Mouse (Mus musculus): ENCODE measurements around the gene Iqcg.
"Not testable (repeated sequence)": the region's sequence is repeated elsewhere in the genome, so short reads cannot be mapped to it uniquely, and the experiment has no call there.

Iqcg gene

DNA sequence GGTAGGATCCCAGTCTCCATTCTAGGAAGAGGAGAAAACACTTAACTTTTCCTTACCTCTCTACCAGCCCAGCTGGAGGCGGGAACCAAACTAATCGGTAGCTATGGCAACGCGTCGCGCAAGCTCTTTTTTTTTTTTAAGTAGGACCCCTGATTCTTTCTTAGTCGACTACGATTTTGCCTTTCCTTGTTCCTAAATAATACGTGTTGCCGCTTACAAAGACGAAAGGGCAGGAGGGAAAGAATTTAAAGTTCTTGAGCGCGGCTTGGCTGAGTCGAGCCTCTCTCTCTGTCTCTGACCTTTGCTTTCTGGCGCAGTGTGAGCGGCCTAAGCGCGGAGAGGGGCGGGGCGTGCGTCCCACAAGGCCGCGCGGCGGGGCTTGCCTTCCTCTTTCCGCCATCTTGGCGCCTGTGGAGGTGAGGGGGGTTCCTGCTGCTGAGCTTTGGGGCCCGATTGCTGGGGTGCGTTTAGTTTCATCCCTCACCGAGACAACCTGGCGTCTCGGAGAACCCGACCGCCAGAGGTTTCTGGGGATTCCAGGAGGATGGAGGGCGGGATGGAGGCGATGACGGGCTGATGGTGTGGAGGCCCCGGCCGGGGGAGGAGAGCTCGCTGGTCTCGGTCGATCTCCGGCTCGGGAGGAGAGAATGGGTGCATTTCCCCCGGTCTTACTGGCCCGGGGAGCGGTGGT, at the start of gene Iqcg, which contains the start of gene Rpl35a:
TSS of gene Iqcg (minus strand) at position 124 of the 691 bp plus-strand sequence.
TSS of gene Rpl35a (plus strand) at position 359 of the 691 bp plus-strand sequence.
- DNase-seq = peak; percentile 95

DNA sequence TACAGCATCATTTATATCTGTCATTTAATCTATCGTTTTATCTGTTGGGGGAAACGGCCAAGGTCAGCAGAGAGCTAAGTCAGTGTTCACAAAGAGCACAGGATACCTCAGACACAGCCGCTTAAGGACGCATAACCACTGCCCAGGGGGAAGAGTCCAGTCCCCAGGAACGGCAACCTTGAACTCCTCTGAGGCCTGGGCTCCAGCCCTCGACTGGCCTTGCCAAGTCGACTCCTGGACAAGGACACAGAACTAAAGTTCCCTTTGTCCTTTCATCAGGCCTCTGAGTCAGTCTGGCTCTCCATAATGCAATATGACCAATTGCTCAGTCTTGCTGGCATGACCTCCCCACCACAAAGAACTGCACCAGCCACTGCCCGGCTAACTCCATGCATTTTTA, 29.6 kb upstream of the Iqcg start:
- DNase-seq = no peak

DNA sequence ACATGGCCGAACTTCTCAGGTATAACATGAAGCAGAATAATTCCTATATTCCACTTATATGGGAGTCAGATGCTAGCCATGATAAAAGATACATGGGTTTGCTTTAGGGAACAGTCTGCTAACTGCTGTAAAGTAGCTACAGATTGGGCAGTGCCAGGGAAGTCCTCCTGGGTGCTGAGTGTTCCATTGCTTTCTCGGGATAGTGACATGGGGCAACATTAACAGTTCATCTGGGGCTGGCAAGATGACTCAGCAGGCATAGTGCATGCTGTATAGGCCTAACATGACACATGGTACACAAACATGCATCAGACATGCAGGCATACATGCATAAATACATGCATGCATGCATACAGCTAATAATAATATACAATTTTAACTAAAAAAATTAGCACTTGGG, 28.0 kb upstream of the Iqcg start:
- no peak for DNase-seq

DNA sequence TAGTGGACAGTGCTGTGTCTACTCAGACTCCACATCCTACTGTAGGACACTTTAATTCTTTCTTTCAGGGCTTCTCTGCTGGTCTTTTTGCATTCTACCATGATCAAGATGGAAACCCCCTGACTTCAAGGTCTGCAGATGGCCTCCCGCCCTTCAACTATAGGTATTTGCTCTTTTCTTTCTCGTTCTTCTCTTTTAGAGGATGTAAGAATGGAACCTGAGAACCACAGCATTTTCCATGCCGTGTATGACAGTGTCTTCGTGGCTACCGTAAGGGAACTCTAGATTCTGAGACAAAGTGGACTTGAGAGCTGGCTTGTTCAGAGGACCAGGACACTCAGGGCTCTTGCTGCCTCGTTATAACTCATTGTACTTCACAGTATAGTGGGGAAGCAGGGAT, 26.9 kb upstream of the Iqcg start:
- no peak for DNase-seq

DNA sequence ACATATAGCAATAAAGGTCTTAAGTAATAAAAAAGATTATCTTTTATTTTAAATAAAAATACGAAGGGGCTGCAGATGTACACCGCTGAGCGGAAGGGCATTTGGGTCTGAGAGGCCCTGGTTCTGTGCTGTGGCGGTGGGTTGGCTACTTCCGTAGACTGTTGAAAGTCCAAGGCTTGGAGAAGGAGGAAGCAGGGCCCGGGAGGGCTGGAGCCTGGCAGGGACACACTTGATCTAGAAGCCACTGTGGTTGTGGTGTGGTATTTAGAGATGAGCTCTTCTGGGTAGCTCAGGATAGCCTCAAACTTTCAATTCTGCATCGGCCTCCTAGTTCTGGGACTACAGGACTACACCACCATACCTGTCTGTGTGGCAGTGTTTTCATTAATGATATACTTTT, 24.0 kb upstream of the Iqcg start:
- no peak for DNase-seq

DNA sequence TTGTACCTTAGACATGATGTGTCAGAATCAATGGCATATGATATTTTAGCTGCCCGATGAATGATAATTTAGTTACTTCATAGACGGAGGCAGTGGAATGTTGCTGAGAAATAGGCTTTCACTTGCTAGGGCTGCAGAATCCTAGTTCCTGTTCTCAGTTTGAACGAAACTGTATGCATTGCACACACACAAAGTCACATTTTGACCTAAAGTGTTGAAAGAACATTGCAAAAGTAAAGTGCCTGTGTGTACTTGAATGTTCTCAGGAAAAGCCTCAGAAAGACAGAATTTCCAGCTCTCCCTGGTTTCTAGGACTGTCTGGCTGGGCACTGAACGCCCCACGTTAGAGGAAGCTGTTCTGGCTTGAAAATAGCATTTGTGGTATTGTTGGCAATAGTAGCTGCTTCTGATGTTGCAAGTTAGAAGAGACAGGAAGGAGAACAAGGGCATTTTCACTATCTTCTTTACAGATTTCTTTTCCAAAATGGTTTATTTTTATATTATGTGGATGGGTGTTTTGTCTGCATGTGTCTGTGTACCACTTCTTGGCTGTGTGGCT, 21.1 kb upstream of the Iqcg start:
- DNase-seq = no peak

DNA sequence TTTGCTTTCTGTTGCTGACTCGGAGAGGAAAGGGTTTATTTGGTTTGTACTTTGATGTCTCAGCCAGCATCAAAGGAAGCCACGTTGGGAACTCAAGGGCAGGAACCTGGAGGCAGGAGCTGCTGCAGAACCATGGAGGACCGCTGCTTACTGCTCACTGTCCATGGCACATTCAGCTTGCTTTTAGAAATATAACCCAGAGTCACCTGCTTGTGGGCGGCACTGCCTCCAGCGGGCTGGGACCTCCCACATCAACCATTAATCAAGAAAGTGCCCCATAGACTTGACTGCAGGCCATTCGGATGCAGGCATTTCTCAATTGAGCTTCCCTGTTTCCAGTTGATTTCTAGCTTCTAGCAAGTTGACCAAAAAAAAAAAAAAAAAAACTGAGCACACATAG, 20.1 kb upstream of the Iqcg start:
- no peak for DNase-seq

DNA sequence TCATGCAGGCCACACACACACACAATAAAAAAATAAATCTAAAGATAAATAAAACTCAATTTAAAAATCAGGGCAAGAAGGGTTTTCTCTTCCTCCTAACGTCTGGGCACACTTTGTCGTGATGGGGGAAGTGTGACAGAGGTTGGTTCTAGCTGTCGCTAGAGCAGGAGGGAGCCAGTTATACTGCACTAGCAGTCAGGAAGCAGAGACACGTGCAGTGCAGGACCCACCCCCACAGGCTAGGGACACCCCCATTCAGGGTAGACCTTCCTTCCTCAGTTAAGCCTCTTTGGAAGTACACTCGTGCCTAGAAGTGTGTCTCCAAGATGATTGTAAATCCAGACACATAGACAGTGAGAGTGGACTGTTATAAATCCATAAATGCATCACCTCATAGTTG, 18.9 kb upstream of the Iqcg start:
- no peak for DNase-seq

DNA sequence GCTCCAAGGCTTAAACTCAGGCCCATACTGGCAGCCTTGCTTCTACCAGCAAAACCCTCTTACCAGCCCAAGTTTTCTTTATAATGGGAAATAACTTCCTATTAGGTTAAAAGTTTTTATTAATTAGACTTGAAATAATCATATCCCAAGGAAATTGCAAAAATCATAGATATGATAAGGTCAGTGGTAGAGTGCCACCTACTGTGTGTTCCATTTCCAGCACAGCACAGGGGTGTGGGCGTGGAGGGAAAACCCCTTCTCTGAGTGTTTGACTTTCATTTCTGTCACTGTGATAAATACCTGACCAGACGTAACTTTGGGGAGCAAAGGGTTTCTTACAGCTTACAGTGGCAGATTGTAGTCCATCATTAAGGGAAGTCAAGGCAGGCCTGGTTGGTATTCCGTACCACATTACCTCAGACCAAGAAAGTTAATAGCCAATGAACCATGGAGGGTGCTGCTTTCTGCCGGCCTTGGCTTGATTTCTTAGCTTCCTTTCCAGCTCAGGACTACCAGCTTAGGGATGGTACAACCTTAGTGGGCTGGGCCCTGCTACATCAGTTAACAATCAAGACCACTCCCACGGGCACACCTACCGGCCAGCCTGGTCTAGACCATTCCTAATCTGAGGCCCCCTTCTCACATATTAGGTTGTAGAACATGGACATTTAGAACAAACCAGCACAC, 17.0 kb upstream of the Iqcg start:
- no peak for DNase-seq

DNA sequence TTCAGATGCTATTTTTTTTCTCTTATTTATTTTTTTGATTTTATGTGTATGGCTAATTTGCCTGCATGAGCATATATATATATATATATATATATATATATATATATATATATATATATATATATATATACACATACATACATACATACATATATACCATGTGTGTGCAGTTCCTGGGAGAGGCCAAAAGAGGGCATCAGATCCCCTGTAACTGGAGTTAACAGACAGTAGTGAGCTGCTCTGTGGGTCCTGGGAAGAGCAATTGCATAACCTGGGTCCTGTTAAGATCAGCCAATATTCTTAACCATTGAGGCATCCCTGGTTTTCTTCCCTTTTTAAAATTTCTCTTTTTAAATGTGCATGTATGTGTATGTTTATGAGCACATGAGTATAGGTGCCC, 14.9 kb upstream of the Iqcg start:
- no peak for DNase-seq

DNA sequence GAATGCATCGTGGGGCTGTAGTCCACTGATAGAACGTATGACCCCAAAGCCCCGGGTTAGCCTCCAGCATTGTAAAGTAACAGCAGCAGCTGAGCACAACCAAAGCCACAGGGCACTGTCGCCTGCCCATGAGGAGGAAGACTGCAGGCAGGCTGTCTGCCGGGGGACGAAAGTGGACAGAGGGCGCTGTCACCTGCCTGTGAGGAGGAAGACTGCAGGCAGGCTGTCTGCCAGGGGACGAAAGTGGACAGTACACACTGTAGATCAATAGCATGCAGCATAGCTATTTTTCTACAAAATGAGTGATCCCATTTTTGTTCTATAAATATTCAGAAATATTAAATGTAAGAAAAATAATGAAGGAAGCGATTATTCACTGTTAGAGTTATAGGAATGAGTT, 8.6 kb upstream of the Iqcg start:
- DNase-seq = peak in 1 of 2 experiments; percentile 12

DNA sequence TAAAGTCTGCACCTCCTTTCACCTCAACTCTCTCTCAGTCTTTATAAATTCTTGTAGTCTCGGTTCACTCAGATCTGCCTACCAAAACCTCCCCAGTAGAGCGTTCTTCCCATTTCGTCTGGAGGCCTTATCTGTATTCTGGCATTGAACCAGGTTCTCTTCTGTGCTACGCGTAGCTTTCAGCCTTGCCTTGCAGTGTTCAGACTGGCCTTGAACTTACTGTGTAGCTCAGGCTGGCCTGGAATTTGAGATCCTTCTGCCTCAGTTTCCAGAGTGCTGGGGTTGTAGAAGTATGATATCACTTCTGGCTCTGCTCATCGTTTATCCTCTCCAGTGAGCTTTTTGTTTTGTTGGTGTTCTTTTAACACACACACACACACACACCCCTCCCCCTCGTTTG, 7.2 kb upstream of the Iqcg start:
- peak in 1 of 2 experiments; percentile 19 for DNase-seq

DNA sequence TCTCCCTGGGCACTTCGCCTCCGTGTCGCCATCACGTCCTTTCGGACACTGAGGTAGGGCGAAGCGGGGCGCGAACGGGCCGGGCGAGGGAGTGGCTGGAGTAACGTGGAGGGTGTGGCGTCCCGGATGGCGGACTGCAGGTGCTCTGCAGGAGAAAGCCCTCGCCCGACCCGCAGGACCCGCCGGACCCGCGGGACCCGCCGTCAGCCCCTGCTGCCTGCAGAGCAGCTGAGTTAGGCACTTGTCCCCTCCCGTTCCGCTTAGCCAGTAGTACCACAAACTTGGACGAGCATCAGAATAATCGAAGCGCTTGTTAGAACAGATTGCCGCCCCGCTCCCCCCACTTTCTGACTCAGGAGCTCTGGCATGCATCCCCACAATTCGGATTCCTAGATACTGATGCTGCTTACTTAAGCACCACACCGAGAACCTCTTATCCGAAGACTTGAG, 6.7 kb upstream of the Iqcg start:
- no peak for DNase-seq

DNA sequence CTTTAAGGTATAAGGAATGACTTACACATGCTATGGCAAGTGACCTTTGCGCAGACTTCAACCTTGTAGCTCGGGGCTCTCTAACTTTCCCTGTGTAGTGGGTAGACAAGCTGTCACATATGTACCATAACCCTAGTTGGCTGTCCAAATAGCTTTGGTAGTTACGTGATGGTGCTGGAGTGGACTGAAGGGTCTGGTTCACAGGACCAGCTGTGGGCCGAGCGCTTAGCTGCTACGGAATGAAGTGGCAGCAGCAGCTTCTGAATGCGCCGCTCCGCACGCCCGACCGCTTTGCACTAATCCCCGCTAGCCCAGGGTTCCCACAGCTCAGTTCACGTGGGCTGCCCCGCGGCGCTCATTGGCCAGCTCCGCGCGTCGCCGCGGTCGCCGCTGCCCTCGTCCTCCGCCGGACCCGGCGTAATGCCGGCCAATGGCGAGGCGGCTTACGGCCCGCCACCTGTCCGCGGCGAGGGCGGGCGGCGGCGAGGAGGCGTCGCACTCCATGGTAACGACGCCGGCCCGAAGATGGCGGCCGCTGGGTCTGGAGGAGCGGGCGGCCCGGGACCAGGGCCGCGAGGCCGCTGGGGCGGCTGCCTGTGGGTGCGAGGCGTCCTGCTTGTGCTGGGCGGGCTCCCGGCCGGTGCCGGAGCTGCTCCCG, 6.1 kb upstream of the Iqcg start, which contains the start of gene Lmln:
TSS of gene Lmln (plus strand) at position 498 of the 658 bp plus-strand sequence.
- DNase-seq = peak; percentile 95 to 97

DNA sequence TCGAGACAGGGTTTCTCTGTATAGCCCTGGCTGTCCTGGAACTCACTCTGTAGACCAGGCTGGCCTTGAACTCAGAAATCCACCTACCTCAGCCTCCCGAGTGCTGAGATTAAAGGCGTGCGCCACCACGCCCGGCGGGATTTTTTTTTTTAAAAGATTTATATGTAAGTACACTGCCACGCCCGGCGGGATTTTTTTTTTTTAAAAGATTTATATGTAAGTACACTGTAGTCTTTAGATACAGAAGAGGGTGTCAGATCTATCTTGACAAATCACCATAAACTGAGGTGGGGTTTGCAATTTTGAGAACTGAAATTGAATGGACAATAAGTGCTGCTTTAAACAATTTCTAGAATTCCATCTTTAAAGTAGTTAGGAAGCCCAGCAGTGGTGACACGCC, 5.4 kb upstream of the Iqcg start:
- DNase-seq = no peak

DNA sequence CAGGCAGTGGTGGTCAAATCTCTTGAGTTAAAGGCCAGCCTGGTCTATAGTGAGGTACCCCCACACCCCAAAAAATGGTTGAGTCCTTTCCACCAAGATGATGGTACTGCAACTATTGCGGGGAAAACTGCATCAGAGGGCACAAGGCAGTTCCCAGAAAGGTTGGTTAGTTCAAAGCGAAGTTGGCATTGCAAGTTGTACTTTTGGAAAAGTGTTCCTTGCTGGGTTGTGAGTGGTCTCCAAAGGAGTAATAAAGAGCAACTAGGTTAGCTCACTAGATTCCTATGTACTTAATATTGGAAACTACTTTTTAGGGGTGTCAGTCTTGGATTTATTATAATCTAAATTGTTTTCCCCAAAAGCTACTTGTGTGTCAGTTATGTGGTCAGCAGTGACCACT, 4.9 kb upstream of the Iqcg start:
- DNase-seq = no peak

DNA sequence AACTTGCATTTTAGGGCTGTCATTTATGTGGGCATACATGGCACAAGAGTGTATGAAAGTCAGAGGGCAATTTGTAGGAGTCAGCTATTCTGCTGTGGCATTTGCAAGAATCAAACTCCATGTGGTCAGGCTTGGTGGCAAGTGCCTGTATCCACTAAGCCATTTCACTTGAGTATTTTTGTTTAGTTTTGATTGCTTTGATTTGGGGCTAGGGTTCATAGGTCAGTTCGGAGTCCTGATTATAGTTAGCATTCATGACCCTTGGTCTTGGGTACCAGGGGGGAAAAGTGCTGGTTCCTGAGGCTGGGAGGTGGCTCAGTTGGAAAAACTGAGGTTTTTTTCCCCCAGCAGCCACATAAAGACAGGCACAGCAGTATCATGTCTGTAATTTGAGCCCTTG, 3.5 kb upstream of the Iqcg start:
- DNase-seq = no peak

DNA sequence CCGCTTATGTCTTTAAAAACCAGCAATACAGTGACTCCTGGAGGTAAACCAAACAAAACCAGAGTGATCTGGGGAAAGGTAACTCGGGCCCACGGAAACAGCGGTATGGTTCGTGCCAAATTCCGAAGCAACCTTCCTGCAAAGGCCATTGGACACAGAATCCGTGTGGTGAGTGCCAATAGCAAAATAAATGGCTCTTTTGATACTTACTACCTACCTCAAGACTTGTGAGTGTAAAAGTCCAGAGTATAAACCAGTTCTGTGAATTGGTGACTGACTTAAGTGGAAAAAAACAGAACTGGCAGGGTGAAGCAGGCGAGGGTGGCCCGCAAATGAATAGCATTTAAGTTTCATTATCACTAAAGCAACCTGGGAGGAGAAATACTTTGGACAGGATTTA, 2.6 kb upstream of the Iqcg start:
- not testable (repeated sequence) for DNase-seq

DNA sequence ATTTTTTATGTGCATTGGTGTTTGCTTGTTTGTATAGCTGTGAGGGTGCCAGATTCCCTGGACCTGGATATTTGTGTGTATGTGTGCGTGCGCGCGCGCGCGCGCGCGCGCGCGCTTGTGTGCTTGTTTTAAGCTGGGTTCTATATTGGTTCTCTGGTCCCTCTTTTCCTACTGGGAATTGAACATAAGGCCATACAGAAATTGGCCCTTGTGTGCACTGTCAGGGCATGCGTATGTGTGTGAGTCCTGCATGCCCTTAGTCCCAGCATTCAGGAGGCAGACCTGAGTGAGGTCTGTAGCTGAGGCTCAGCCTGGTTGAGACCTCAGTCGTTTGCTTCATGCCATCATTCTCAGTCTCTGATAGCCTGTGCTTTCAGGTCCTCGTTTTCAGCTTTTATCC, 2.0 kb upstream of the Iqcg start:
- DNase-seq = no peak

DNA sequence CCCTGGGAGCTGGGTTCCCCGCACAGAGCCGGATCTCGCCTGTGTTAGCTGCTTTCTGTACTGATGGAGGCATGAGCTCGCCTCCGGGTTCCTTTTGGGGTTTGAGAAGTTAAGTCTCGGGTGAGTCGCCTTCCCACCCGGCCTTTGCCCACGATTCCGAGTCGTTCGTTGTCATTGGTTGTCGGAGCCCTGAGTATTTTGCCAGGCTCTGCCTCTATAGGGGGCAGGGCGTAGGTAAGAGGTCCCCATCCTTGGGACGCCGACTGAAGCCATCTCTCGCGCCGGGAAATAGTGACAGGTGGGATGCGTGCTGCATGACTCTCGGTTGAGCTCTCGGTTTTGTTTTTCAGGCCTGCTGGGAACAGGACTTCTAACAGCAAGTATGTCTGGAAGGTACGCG, 768 bp upstream of the Iqcg start:
- DNase-seq = peak in 1 of 2 experiments; percentile 53

DNA sequence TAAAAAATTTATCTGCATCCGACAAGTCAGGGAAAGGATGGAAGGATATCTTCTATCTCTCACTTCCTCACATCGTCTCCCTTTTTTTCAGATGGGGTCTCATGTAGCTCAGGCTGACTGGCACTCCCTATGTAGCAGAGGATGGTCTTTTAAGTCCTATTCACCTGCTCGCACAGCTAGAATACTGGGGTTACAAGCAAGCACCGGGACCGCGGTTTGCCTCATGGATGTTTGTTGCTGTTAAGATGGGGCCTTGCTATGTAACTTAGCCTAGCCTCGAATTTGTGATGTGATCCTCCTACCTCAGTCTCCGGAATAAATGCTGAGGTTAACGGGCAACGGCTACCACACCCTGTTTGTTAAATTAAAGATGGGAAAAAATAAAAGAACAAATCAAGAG, 363 bp downstream of the Iqcg start:
- peak; percentile 9 to 32 for DNase-seq

DNA sequence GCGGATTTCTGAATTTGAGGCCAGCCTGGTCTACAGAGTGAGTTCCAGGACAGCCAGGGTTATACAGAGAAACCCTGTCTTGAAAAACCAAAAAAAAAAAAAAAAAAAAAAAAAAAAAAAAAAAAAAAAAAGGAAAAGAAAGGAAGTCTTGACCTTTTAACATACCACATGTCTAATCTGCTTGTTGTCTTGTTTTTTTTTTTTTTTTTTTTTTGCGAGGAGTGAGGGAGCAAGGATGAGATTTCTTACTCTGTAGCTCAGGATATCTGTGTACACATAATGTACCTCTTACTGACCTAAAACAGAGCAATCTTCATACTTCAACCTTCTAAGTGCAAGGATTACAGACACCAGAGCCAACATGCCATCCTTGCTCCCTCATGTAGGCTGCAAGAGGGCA, 1.1 kb downstream of the Iqcg start:
- DNase-seq = not testable (repeated sequence)

DNA sequence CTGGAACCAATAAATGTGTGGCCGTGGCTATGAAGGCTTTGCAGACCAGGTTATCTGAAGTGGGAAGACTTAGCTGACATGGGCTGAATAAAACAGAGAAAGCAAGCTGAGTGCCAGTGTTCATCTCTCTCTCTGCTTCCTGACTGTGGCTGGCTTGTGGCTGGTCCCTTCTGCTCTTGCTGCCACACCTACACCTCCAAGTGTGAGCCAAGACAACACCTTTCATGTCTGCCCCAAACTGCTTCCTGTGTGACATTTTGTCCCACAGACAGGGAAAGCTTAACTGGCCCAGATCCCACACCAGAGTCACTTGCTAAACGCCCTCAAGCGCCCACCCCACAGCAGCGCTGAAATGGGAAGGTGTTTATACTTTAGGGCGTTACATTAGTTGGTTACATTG, 2.9 kb downstream of the Iqcg start:
- DNase-seq = no peak

DNA sequence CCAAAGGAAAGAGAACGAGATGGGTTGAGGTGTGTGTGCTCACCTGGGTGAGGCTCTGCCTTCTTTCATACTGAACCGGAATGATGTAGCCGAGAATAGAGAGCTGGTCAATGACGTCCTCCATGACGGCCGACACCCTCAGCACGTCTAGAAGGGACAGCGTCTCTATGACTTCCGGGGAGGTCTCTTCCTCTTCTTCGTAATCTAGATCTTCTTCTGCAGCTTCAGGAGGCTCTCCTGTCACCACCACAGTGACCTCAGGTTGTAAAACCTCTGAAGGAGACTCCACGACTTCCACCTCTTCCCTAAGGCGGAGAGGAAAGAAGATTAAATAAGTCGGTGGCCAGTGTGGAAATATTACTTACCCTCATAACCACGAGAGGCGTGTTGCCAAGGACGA, 6.2 kb downstream of the Iqcg start:
- no peak for DNase-seq

All from cerebellum, postnatal 10 days (tissue).